23 mouse cellular contexts compared by ENCODE assay signal in the genomic region with DNA sequence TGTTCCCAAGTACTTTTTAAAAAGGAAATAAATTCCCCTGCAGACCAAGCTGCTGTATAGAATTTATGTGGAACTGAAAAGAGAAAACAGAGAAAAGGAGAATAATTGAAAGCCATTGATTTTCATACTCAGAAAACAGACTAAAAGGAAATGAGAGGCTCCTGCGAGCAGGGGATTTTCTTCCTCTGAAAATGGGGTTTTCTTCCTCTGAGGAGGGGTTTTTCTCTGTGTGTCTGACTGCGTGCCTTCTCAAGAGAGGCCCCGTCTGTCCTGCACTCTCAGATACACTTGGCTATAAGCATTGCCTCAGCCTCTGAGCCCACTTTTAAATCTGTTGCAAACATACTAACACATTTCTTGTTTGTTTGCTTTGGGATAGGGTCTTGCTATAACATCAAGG. TPM values are rescaled to one million over a fixed set of nuclear protein-coding genes. Genes with fewer than 3 reads are reported as not detected.
"Had no signal": no experiment of that assay in that cellular context is flagged by ENCODE, and none has a peak within 500 bp of the region (broad histone marks: within the 10 kb centered on the region; RNA-seq: fewer than 3 reads in every experiment).

No protein-coding gene starts in this region.

- H3K9ac ChIP-seq: intestine, embryonic 15.5 days; kidney, embryonic 15.5 days; limb, embryonic 12.5 days; limb, embryonic 15.5 days; lung, embryonic 15.5 days; midbrain, embryonic 12.5 days; neural tube, embryonic 13.5 days had no signal

- H3K4me2 ChIP-seq: intestine, embryonic 15.5 days; kidney, embryonic 15.5 days; limb, embryonic 12.5 days; limb, embryonic 15.5 days; lung, embryonic 15.5 days; midbrain, embryonic 12.5 days; neural tube, embryonic 13.5 days had no signal

- H3K27me3 ChIP-seq: intestine, embryonic 15.5 days; kidney, embryonic 15.5 days; limb, embryonic 12.5 days; limb, embryonic 15.5 days; lung, embryonic 15.5 days; midbrain, embryonic 12.5 days; neural tube, embryonic 13.5 days had no signal

- H3K36me3 ChIP-seq: intestine, embryonic 15.5 days; kidney, embryonic 15.5 days; limb, embryonic 12.5 days; limb, embryonic 15.5 days; lung, embryonic 15.5 days; midbrain, embryonic 12.5 days; neural tube, embryonic 13.5 days had no signal

- H3K4me3 ChIP-seq: intestine, embryonic 15.5 days; kidney, embryonic 15.5 days; limb, embryonic 12.5 days; limb, embryonic 15.5 days; lung, embryonic 15.5 days; midbrain, embryonic 12.5 days; myocyte; neural tube, embryonic 13.5 days had no signal

- H3K4me1 ChIP-seq: limb, embryonic 15.5 days; lung, embryonic 15.5 days; midbrain, embryonic 12.5 days; neural tube, embryonic 13.5 days had no signal

- DNase-seq: kidney, adult 11 months; kidney, adult 8-10 months; kidney, postnatal 10 days; kidney, postnatal 36 days; left cerebral cortex, postnatal 4 days; lung, adult 18-20 months; lung, postnatal 10 days; lung, postnatal 36 days; retina, postnatal 1 day; right cerebral cortex, postnatal 25 days; thymus, postnatal 25 days had no signal

- H3K27ac ChIP-seq: intestine, embryonic 15.5 days; kidney, embryonic 15.5 days; limb, embryonic 12.5 days; limb, embryonic 15.5 days; lung, embryonic 15.5 days; midbrain, embryonic 12.5 days; neural tube, embryonic 13.5 days; stomach, postnatal 0 days had no signal

- H3K9me3 ChIP-seq: intestine, embryonic 15.5 days; kidney, embryonic 15.5 days; limb, embryonic 12.5 days; limb, embryonic 15.5 days; lung, embryonic 15.5 days; midbrain, embryonic 12.5 days; neural tube, embryonic 13.5 days had no signal

RNA-seq across cellular contexts. Expression of a gene that starts 1.9 kb away (rescaled TPM):
- total RNA-seq: layer of hippocampus, postnatal 14 days; left cerebral cortex, postnatal 14 days; megakaryocyte-erythroid progenitor cell, adult 5-6 weeks had no signal
- polyA plus RNA-seq: myocyte had no signal
